Mouse (Mus musculus) liver, postnatal 0 days (tissue): ENCODE data around the gene Sae1. TPM values are rescaled to one million over a fixed set of nuclear protein-coding genes. Genes with fewer than 3 reads are reported as not detected.
A peak's percentile ranks its signal among the peaks of the same experiment; 100 is the strongest.

ENCODE experiments used
- ATAC-seq: fragments of 200-750 bp; cut with Nextera tagmentation; 2 replicates; pipeline ENCODE4 v1.8.0; 2017; ENCODE audit warnings: mild to moderate bottlenecking, moderate library complexity
- DNase-seq: peaks from one replicate; pipeline ENCODE4 v3.0.0-alpha.2; 2016
- H3K27ac ChIP-seq: fragments of 300-500 bp; sonication (generic); 2 replicates; pipeline ENCODE4 v1.5.1; 2014; ENCODE audit warnings: antibody characterized with exemption, moderate library complexity, mild to moderate bottlenecking, low read depth
- H3K27me3 ChIP-seq: fragments of 300-500 bp; sonication (generic); 2 replicates; pipeline ENCODE4 v1.6.1; 2014; ENCODE audit warnings: low read length, control low read depth, mixed read lengths; ENCODE audit not compliant: insufficient read depth
- H3K36me3 ChIP-seq: fragments of 300-500 bp; sonication (generic); replicated peaks from 2 replicates; pipeline ENCODE4 v1.6.1; 2014; ENCODE audit warnings: mild to moderate bottlenecking, control low read depth, low read length, moderate library complexity, mixed read lengths; ENCODE audit not compliant: insufficient read depth
- H3K4me1 ChIP-seq: fragments of 300-500 bp; sonication (generic); 2 replicates; pipeline ENCODE4 v1.6.1; 2014; ENCODE audit warnings: antibody characterized with exemption, mild to moderate bottlenecking, control low read depth; ENCODE audit not compliant: insufficient read depth
- H3K4me2 ChIP-seq: fragments of 300-500 bp; sonication (generic); 2 replicates; pipeline ENCODE4 v1.6.1; 2014; ENCODE audit warnings: low read depth, mild to moderate bottlenecking, low read length, moderate library complexity, mixed read lengths
- H3K4me3 ChIP-seq: fragments of 300-500 bp; sonication (generic); 2 replicates; pipeline ENCODE4 v1.5.1; 2014; ENCODE audit warnings: low read depth, low read length
- H3K9ac ChIP-seq: fragments of 300-500 bp; sonication (generic); replicated peaks from 2 replicates; pipeline ENCODE4 v1.6.1; 2014; ENCODE audit warnings: mild to moderate bottlenecking, moderate library complexity
- H3K9me3 ChIP-seq: fragments of 300-500 bp; sonication (generic); 2 replicates; pipeline ENCODE4 v1.6.1; 2016; ENCODE audit warnings: mild to moderate bottlenecking, control low read depth, low read length, mixed read lengths
- CTCF ChIP-seq: sonication (generic); IDR thresholded peaks from 2 replicates; pipeline ENCODE4 v1.5.1; 2016; ENCODE audit warnings: antibody characterized with exemption, low read depth
- EP300 ChIP-seq: IDR thresholded peaks from 2 replicates; pipeline ENCODE4 v1.6.1; 2016; ENCODE audit warnings: antibody characterized with exemption, low read depth, mild to moderate bottlenecking
- WGBS: fragments of 180-500 bp; shearing (Covaris S2); extraction: QIAGEN DNeasy Blood & Tissue Kit; methylation state at CpG from one replicate; pipeline ENCODE4 v1.1.7; 2014; ENCODE audit not compliant: insufficient replicate concordance; 5-methylcytosine and 5-hydroxymethylcytosine counted together
- polyA plus RNA-seq: library from polyadenylated mRNA; unstranded; fragments of >200 nt; fragmentation: Nextera tagmentation; extraction: Ambion mirVana; gene quantifications from 2 replicates; pipeline ENCODE4 v1.2.1, GENCODE M21; 2015

Sae1 gene
- polyA plus RNA-seq, 1 experiment from 2014 or later = 51.9 TPM

DNA sequence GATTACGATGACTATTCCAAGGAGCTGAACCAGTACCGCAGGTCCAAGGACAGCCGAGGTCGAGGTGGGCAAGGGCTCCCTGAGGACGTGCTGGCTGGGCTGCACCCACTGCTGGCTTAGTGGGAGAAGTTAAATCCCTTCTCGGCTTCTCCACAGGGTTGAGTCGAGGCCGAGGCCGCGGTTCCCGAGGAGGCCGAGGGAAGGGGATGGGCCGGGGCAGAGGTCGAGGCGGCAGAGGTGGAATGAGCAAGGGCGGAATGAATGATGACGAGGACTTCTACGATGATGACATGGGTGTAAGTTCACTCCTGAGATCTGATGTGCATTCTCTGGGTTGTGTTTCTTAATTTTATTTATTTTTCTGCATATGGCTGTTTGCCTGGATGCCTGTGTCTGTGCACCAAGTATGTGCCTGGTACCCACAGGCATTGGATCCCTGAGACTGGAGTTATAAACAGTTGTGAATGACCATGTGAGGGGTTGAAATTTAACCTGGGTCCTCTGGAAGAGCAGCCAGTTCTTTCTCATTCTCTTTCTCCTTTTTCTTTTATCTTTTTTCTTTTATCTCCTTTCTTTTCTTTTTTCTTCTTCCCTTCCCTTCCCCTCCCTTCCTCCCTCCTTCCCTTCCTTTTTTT, 34.7 kb upstream of the Sae1 start:
- Histone ChIP-seq H3K4me3 (no peak overlapping the region), H3K4me1 (peaks cover 18% of the 10 kb centered on the region), H3K9ac (no peak overlapping the region), H3K9me3 (no peaks in the 10 kb centered on the region), H3K36me3 (peaks cover 96% of the 10 kb centered on the region), H3K27me3 (no peaks in the 10 kb centered on the region), H3K27ac (no peak overlapping the region), H3K4me2 (no peak overlapping the region)
- no peak for TF ChIP-seq CTCF
- TF ChIP-seq EP300 = no peak
- 81% methylated on average over 18 of the region's 18 CpGs for WGBS
- ATAC-seq (no peak), DNase-seq (no peak)

- Histone ChIP-seq H3K27ac (no peak overlapping the region; the same call in 1 of the 2 replicates), H3K36me3 (peaks cover 90% of the 10 kb centered on the region), H3K4me1 (peaks cover 29% of the 10 kb centered on the region), H3K27me3 (no peaks in the 10 kb centered on the region), H3K9ac (no peak overlapping the region), H3K9me3 (no peaks in the 10 kb centered on the region), H3K4me2 (no peak overlapping the region), H3K4me3 (no peak overlapping the region)
- WGBS = 83% methylated on average over 8 of the region's 8 CpGs
- no peak for DNase-seq
- TF ChIP-seq CTCF = no peak
- no peak for TF ChIP-seq EP300
- peak; percentile 58; the same call in 1 of the 2 replicates for ATAC-seq
Measured at GRCm38 (mm10) chr7:16420493-16421118, 33.0 kb upstream of the Sae1 start.

GRCm38 (mm10) chr7:16418713-16419112, 31.1 kb upstream of the Sae1 start:
- H3K9me3 ChIP-seq = no peaks in the 10 kb centered on the region
- no peak overlapping the region for H3K9ac ChIP-seq

GRCm38 (mm10) chr7:16417141-16417771, 29.6 kb upstream of the Sae1 start:
- Histone ChIP-seq H3K9ac (no peak overlapping the region), H3K36me3 (peaks cover 65% of the 10 kb centered on the region), H3K4me3 (no peak overlapping the region), H3K4me1 (peaks cover 42% of the 10 kb centered on the region), H3K9me3 (no peaks in the 10 kb centered on the region), H3K4me2 (no peak overlapping the region), H3K27me3 (no peaks in the 10 kb centered on the region), H3K27ac (peak overlapping the region; percentile 55; the same call in 1 of the 2 replicates)
- no peak for ATAC-seq
- TF ChIP-seq CTCF (no peak), EP300 (no peak)
- 87% methylated on average over 10 of the region's 10 CpGs for WGBS
- no peak for DNase-seq

More at GRCm38 (mm10) chr7:16418713-16419112, 31.1 kb upstream of the Sae1 start:
- no peak for DNase-seq
- TF ChIP-seq CTCF (no peak), EP300 (no peak)
- Histone ChIP-seq H3K4me2 (no peak overlapping the region), H3K27ac (0 out of 2 replicates have a peak overlapping the region, but pooled peaks have one; percentile 19), H3K27me3 (no peaks in the 10 kb centered on the region), H3K36me3 (peaks cover 74% of the 10 kb centered on the region), H3K4me3 (no peak overlapping the region), H3K4me1 (peaks cover 32% of the 10 kb centered on the region)
- 0 out of 2 replicates have a peak, but pooled peaks have one; percentile 5 for ATAC-seq
- 81% methylated on average over 5 of the region's 5 CpGs for WGBS

GRCm38 (mm10) chr7:16415426-16415825, 27.8 kb upstream of the Sae1 start:
- no peak for TF ChIP-seq EP300
- no peak for TF ChIP-seq CTCF
- no peak overlapping the region for H3K4me3 ChIP-seq
- H3K27ac ChIP-seq = no peak overlapping the region; the same call in 1 of the 2 replicates
- peaks cover 55% of the 10 kb centered on the region for H3K36me3 ChIP-seq
- no peak overlapping the region for H3K4me2 ChIP-seq
- no peak overlapping the region; the same call in 1 of the 2 replicates for H3K9ac ChIP-seq
- no peaks in the 10 kb centered on the region for H3K9me3 ChIP-seq
- ATAC-seq (no peak), DNase-seq (no peak)
- H3K27me3 ChIP-seq = no peaks in the 10 kb centered on the region
- peaks cover 41% of the 10 kb centered on the region for H3K4me1 ChIP-seq
- WGBS = 71% methylated on average over 3 of the region's 3 CpGs

GRCm38 (mm10) chr7:16412930-16413329, 25.3 kb upstream of the Sae1 start:
- ATAC-seq = no peak
- DNase-seq = no peak
- Histone ChIP-seq H3K4me2 (no peak overlapping the region), H3K4me3 (no peak overlapping the region), H3K27me3 (no peaks in the 10 kb centered on the region), H3K4me1 (peaks cover 40% of the 10 kb centered on the region), H3K27ac (peak overlapping the region; percentile 25; the same call in 1 of the 2 replicates), H3K9ac (0 out of 2 replicates have a peak overlapping the region, but pooled peaks have one; percentile 6), H3K9me3 (no peaks in the 10 kb centered on the region), H3K36me3 (peaks cover 31% of the 10 kb centered on the region)
- TF ChIP-seq EP300 (no peak), CTCF (no peak)
- WGBS = 94% methylated on average over 2 of the region's 2 CpGs
